Mouse (Mus musculus): ENCODE results near the gene Minpp1. TPM values are rescaled to one million over a fixed set of nuclear protein-coding genes. Genes with fewer than 3 reads are reported as not detected.

The Minpp1 gene
- polyA plus RNA-seq, 1 experiment from 2014 or later: 83.9 TPM

GRCm38 (mm10) chr19:32523769-32524515, 38.4 kb downstream of the Minpp1 start:
- ATAC-seq (ENCODE audit: insufficient number of reproducible peaks, low FRiP score, low TSS enrichment, low read depth) (no peak; the same call in 1 of the 2 replicates), DNase-seq (ENCODE audit: low spot score) (no peak)
- H3K9ac ChIP-seq (ENCODE audit: low read length): no peak overlapping the region
- no peak overlapping the region for H3K4me3 ChIP-seq (ENCODE audit: low read depth, low read length)
- WGBS: 49% methylated on average over 14 of the region's 14 CpGs
- H3K9me3 ChIP-seq (ENCODE audit: control insufficient read depth, low read length): no peaks in the 10 kb centered on the region; the same call in 1 of the 2 replicates
- peak overlapping the region; percentile 30; the same call in 1 of the 2 replicates for H3K27ac ChIP-seq (replicated peaks; ENCODE audit: low read depth, low read length)
- H3K27me3 ChIP-seq (ENCODE audit: control insufficient read depth, insufficient read depth, low read length): no peaks in the 10 kb centered on the region
- 0 out of 2 replicates have a peak, but pooled peaks cover 6% of the 10 kb centered on the region for H3K4me1 ChIP-seq (ENCODE audit: control insufficient read depth, insufficient read depth, low read length)
- no peak overlapping the region for H3K4me2 ChIP-seq (ENCODE audit: low read depth, severe bottlenecking)
- H3K36me3 ChIP-seq (ENCODE audit: control insufficient read depth, insufficient read depth, low read length): no peaks in the 10 kb centered on the region

DNA sequence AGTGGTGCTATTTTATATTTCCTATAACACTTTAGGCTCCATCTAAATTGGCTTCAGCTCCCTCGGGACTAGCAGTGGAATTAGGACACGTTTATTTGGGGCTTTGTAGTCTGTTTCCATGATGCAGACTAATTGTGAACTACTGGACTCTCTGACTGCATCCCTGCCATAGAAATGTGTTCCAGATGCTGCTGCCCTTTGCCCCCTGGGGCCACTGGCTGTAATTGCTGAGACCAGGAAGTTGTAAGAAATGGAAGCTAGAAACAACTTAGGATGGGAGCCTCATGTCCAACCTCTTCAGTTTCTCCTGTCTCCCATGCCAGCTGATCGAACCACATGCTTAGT, 38.9 kb downstream of the Minpp1 start:
- H3K4me2 ChIP-seq (ENCODE audit: low read depth, severe bottlenecking): no peak overlapping the region
- H3K9me3 ChIP-seq (ENCODE audit: control insufficient read depth, low read length): no peaks in the 10 kb centered on the region; the same call in 1 of the 2 replicates
- peak; percentile 74 for DNase-seq (ENCODE audit: low spot score)
- no peak overlapping the region for H3K9ac ChIP-seq (ENCODE audit: low read length)
- H3K4me3 ChIP-seq (ENCODE audit: low read depth, low read length): no peak overlapping the region
- no peaks in the 10 kb centered on the region for H3K27me3 ChIP-seq (ENCODE audit: control insufficient read depth, insufficient read depth, low read length)
- H3K4me1 ChIP-seq (ENCODE audit: control insufficient read depth, insufficient read depth, low read length): 0 out of 2 replicates have a peak, but pooled peaks cover 6% of the 10 kb centered on the region
- no peak overlapping the region for H3K27ac ChIP-seq (replicated peaks; ENCODE audit: low read depth, low read length)
- ATAC-seq (ENCODE audit: insufficient number of reproducible peaks, low FRiP score, low TSS enrichment, low read depth): no peak; the same call in 1 of the 2 replicates
- H3K36me3 ChIP-seq (ENCODE audit: control insufficient read depth, insufficient read depth, low read length): no peaks in the 10 kb centered on the region
- WGBS: 32% methylated on average over 3 of the region's 3 CpGs

- no peak for ATAC-seq (ENCODE audit: insufficient number of reproducible peaks, low FRiP score, low TSS enrichment, low read depth)
Measured at GRCm38 (mm10) chr19:32527139-32527538, 41.6 kb downstream of the Minpp1 start.

GRCm38 (mm10) chr19:32528723-32529122, 43.2 kb downstream of the Minpp1 start:
- Histone ChIP-seq H3K4me1 (ENCODE audit: control insufficient read depth, insufficient read depth, low read length) (0 out of 2 replicates have a peak, but pooled peaks cover 6% of the 10 kb centered on the region), H3K4me2 (ENCODE audit: low read depth, severe bottlenecking) (no peak overlapping the region), H3K36me3 (ENCODE audit: control insufficient read depth, insufficient read depth, low read length) (no peaks in the 10 kb centered on the region), H3K27me3 (ENCODE audit: control insufficient read depth, insufficient read depth, low read length) (no peaks in the 10 kb centered on the region), H3K27ac (replicated peaks; ENCODE audit: low read depth, low read length) (no peak overlapping the region), H3K4me3 (ENCODE audit: low read depth, low read length) (no peak overlapping the region), H3K9ac (ENCODE audit: low read length) (no peak overlapping the region), H3K9me3 (ENCODE audit: control insufficient read depth, low read length) (no peaks in the 10 kb centered on the region)
- 77% methylated on average over 3 of the region's 3 CpGs for WGBS
- no peak for ATAC-seq (ENCODE audit: insufficient number of reproducible peaks, low FRiP score, low TSS enrichment, low read depth)
- DNase-seq (ENCODE audit: low spot score): no peak

More at GRCm38 (mm10) chr19:32527139-32527538, 41.6 kb downstream of the Minpp1 start:
- 95% methylated on average over 5 of the region's 5 CpGs for WGBS
- Histone ChIP-seq H3K27me3 (ENCODE audit: control insufficient read depth, insufficient read depth, low read length) (no peaks in the 10 kb centered on the region), H3K4me3 (ENCODE audit: low read depth, low read length) (no peak overlapping the region), H3K9me3 (ENCODE audit: control insufficient read depth, low read length) (no peaks in the 10 kb centered on the region), H3K4me2 (ENCODE audit: low read depth, severe bottlenecking) (no peak overlapping the region), H3K9ac (ENCODE audit: low read length) (no peak overlapping the region), H3K4me1 (ENCODE audit: control insufficient read depth, insufficient read depth, low read length) (0 out of 2 replicates have a peak, but pooled peaks cover 6% of the 10 kb centered on the region), H3K36me3 (ENCODE audit: control insufficient read depth, insufficient read depth, low read length) (no peaks in the 10 kb centered on the region), H3K27ac (replicated peaks; ENCODE audit: low read depth, low read length) (no peak overlapping the region)
- DNase-seq (ENCODE audit: low spot score): no peak

DNA sequence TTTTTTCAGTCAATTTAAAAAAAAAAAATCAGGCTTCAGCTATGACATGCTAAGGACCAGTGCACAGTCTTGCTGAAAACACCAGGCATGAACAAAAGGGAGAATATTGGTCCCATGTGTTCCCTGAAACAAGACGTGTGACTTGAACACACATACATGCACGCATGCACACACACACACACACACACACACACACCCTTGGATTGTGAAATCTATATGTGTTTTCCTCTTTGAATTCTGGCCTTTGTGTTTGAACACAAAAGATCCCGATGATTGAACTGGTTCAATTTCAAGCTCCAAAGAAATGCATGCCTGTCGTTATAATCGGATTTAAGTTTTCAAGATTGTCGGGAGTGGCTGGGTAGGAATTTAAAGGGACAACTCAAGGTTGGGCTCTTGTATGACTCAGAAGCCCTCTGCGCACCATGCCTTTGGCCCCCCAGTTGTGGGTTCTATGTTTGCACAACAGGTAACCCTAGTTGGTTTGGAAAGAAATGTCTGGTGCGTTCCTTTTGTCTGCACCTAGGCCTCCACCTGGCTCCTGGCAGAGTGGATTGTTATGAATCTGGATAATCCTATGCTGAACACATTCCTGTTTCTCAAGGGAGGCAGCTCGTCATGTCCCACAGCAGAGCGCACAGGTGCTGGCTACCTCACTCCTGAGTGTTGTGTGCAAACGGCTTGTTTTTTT, 43.8 kb downstream of the Minpp1 start:
- no peak for DNase-seq (ENCODE audit: low spot score)
- 90% methylated on average over 11 of the region's 11 CpGs for WGBS

GRCm38 (mm10) chr19:32530296-32530695, 44.7 kb downstream of the Minpp1 start:
- ATAC-seq (ENCODE audit: insufficient number of reproducible peaks, low FRiP score, low TSS enrichment, low read depth) (no peak), DNase-seq (ENCODE audit: low spot score) (no peak)
- Histone ChIP-seq H3K4me2 (ENCODE audit: low read depth, severe bottlenecking) (no peak overlapping the region), H3K27me3 (ENCODE audit: control insufficient read depth, insufficient read depth, low read length) (no peaks in the 10 kb centered on the region), H3K9me3 (ENCODE audit: control insufficient read depth, low read length) (no peaks in the 10 kb centered on the region), H3K4me1 (ENCODE audit: control insufficient read depth, insufficient read depth, low read length) (no peaks in the 10 kb centered on the region), H3K27ac (replicated peaks; ENCODE audit: low read depth, low read length) (no peak overlapping the region), H3K4me3 (ENCODE audit: low read depth, low read length) (no peak overlapping the region), H3K9ac (ENCODE audit: low read length) (no peak overlapping the region), H3K36me3 (ENCODE audit: control insufficient read depth, insufficient read depth, low read length) (no peaks in the 10 kb centered on the region)
- 88% methylated on average over 7 of the region's 7 CpGs for WGBS

More for the DNA sequence above, 43.8 kb downstream of the Minpp1 start:
- Histone ChIP-seq H3K4me3 (ENCODE audit: low read depth, low read length) (no peak overlapping the region), H3K9ac (ENCODE audit: low read length) (no peak overlapping the region), H3K4me2 (ENCODE audit: low read depth, severe bottlenecking) (no peak overlapping the region), H3K36me3 (ENCODE audit: control insufficient read depth, insufficient read depth, low read length) (no peaks in the 10 kb centered on the region), H3K4me1 (ENCODE audit: control insufficient read depth, insufficient read depth, low read length) (0 out of 2 replicates have a peak, but pooled peaks cover under 1% of the 10 kb centered on the region), H3K27ac (replicated peaks; ENCODE audit: low read depth, low read length) (no peak overlapping the region), H3K9me3 (ENCODE audit: control insufficient read depth, low read length) (no peaks in the 10 kb centered on the region), H3K27me3 (ENCODE audit: control insufficient read depth, insufficient read depth, low read length) (no peaks in the 10 kb centered on the region)
- ATAC-seq (ENCODE audit: insufficient number of reproducible peaks, low FRiP score, low TSS enrichment, low read depth): no peak

DNA sequence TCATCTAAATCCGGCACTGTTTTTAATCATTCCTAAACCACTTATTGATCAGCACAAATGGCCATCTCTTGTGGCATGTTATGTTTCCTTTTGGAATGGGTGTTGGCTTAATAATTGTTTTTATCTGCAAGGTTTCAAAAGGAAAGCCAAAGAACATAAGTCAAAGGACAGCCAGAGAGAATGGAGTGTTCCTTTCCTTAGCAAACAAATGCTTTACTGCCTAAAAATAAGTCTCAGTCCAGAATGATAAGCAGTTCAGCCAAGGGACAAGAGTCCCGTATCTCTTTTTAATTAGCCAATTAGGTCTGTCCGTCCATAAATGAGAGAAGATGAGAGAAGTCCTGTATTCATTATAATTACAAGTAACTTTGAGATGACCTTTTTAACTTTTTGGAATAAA, 46.8 kb downstream of the Minpp1 start:
- H3K4me2 ChIP-seq (ENCODE audit: low read depth, severe bottlenecking): no peak overlapping the region
- ATAC-seq (ENCODE audit: insufficient number of reproducible peaks, low FRiP score, low TSS enrichment, low read depth) (no peak), DNase-seq (ENCODE audit: low spot score) (no peak)
- WGBS: 69% methylated on average over 3 of the region's 3 CpGs
- H3K9ac ChIP-seq (ENCODE audit: low read length): no peak overlapping the region
- H3K27me3 ChIP-seq (ENCODE audit: control insufficient read depth, insufficient read depth, low read length): no peaks in the 10 kb centered on the region
- no peaks in the 10 kb centered on the region for H3K4me1 ChIP-seq (ENCODE audit: control insufficient read depth, insufficient read depth, low read length)
- no peaks in the 10 kb centered on the region for H3K36me3 ChIP-seq (ENCODE audit: control insufficient read depth, insufficient read depth, low read length)
- H3K9me3 ChIP-seq (ENCODE audit: control insufficient read depth, low read length): no peaks in the 10 kb centered on the region
- H3K4me3 ChIP-seq (ENCODE audit: low read depth, low read length): no peak overlapping the region
- no peak overlapping the region for H3K27ac ChIP-seq (replicated peaks; ENCODE audit: low read depth, low read length)

DNA sequence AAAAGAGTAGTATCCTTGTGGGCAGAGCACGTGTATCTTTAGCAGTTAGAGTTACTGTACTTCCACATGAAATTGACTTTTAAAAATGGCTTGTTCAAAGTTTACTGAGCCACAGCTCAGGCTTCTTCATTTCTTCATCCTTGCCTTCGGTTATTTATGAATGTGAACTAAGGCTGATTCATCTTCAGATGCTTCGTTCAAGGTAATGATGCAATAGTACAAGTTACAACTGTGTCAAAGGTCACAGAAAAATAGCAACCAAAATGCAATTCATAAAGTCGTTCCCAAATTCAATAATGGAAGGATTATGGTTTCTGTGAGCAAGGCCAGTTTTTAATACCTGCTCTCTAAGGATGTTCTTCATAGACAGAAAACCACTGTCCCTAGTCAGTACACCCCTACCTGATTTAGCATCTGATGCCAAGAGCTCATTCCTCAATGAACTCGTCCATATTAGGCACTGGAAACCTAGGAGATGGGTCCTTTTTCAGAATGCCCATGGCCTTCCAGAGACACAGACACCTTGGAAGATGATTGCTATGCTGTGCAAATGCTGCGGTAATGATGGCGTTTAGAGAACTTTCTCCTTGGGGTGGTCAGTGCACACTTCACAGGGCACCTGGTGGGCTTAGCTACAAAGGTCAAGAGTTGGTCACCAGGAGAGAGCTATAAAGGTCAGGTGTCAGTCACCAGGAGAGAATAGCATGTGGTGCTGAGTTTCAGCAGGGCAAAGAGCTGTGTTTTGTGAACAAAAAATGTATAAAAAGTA, 47.4 kb downstream of the Minpp1 start:
- DNase-seq (ENCODE audit: low spot score) (no peak), ATAC-seq (ENCODE audit: insufficient number of reproducible peaks, low FRiP score, low TSS enrichment, low read depth) (no peak)
- Histone ChIP-seq H3K36me3 (ENCODE audit: control insufficient read depth, insufficient read depth, low read length) (no peaks in the 10 kb centered on the region), H3K9ac (ENCODE audit: low read length) (no peak overlapping the region), H3K27me3 (ENCODE audit: control insufficient read depth, insufficient read depth, low read length) (no peaks in the 10 kb centered on the region), H3K4me2 (ENCODE audit: low read depth, severe bottlenecking) (no peak overlapping the region), H3K27ac (replicated peaks; ENCODE audit: low read depth, low read length) (no peak overlapping the region), H3K9me3 (ENCODE audit: control insufficient read depth, low read length) (no peaks in the 10 kb centered on the region), H3K4me1 (ENCODE audit: control insufficient read depth, insufficient read depth, low read length) (no peaks in the 10 kb centered on the region), H3K4me3 (ENCODE audit: low read depth, low read length) (no peak overlapping the region)
- WGBS: 81% methylated on average over 7 of the region's 7 CpGs
